Mouse (Mus musculus) intestine, embryonic 15.5 days (tissue): ENCODE data around the gene Cfap61. TPM values are rescaled to one million over a fixed set of nuclear protein-coding genes. Genes with fewer than 3 reads are reported as not detected.

Experiments used
- ATAC-seq: fragments of 200-750 bp; cut with Nextera tagmentation; 2 replicates; pipeline ENCODE4 v1.8.0; 2017; ENCODE audit warnings: moderate TSS enrichment, moderate library complexity
- H3K27ac ChIP-seq: fragments of 300-500 bp; sonication (generic); 2 replicates; pipeline ENCODE4 v1.5.1; 2015; ENCODE audit warnings: mild to moderate bottlenecking, inconsistent platforms
- H3K27me3 ChIP-seq: fragments of 300-500 bp; sonication (generic); replicated peaks from 2 replicates; pipeline ENCODE4 v1.6.1; 2015; ENCODE audit warnings: inconsistent platforms
- H3K36me3 ChIP-seq: fragments of 300-500 bp; sonication (generic); 2 replicates; pipeline ENCODE4 v1.6.1; 2015; ENCODE audit warnings: inconsistent platforms
- H3K4me1 ChIP-seq: fragments of 300-500 bp; sonication (generic); replicated peaks from 2 replicates; pipeline ENCODE4 v1.6.1; 2015; ENCODE audit warnings: inconsistent platforms
- H3K4me2 ChIP-seq: fragments of 300-500 bp; sonication (generic); replicated peaks from 2 replicates; pipeline ENCODE4 v1.6.1; 2015; ENCODE audit warnings: mild to moderate bottlenecking, inconsistent platforms
- H3K4me3 ChIP-seq: fragments of 300-500 bp; sonication (generic); replicated peaks from 2 replicates; pipeline ENCODE4 v1.5.1; 2015; ENCODE audit warnings: inconsistent platforms
- H3K9ac ChIP-seq: fragments of 300-500 bp; sonication (generic); 2 replicates; pipeline ENCODE4 v1.6.1; 2015; ENCODE audit warnings: inconsistent platforms
- H3K9me3 ChIP-seq: fragments of 300-500 bp; sonication (generic); 2 replicates; pipeline ENCODE4 v1.6.1; 2016; ENCODE audit warnings: inconsistent platforms
- WGBS: fragments of 180-500 bp; shearing (Covaris S2); methylation state at CpG from one replicate; pipeline ENCODE4 v1.1.7; 2015; 5-methylcytosine and 5-hydroxymethylcytosine counted together
- polyA plus RNA-seq: library from polyadenylated mRNA; unstranded; fragments of >200 nt; fragmentation: Nextera tagmentation; extraction: Ambion mirVana; gene quantifications from 2 replicates; pipeline ENCODE4 v1.2.1, GENCODE M21; 2015

The Cfap61 gene
- polyA plus RNA-seq, 1 experiment from 2014 or later: 1.5 TPM

DNA sequence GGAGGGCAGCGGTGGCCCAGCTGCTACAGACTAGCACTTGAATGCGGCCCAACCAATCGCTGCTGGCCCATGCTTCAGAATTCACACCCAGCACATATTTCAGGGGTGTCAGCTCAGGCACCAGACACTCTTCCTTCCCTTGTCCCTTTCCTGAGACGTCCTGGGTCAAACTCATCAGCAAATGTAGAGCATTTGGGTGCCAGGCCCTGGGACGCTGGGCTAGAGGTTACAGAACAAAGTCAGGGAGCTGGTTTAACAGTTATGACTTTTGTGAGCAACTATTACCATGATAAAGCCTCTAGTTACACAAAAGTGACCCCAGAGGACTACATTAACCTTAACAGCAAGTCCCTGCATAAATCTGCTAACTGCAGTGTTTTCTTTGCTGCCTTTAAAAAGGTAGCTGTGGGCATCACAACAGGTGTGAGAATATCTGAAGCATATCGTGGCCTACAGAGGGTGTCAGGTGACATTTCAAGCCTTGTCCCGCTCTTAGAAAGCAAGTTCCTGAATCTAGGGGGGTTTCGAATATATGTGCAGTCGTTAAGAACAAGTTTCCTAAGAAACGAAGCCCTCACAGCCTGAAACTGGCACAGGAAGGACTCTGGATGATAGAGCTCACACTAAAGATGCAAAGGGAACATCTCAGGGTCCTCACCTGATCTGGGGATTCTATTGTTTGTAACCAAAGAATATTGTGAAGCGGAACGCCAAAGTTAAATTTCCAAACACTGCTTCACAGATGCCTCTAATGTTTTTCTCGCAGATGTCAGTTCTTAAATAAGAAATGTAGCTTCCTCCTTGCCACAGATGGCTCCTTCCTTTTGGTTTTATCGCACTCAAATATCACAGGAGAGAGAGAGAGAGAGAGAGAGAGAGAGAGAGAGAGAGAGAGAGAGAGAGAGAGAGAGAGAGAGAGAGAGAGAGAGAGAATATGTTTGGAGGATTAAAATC, 281.8 kb downstream of the Cfap61 start:
- H3K9me3 ChIP-seq: no peaks in the 10 kb centered on the region
- no peak overlapping the region for H3K9ac ChIP-seq
- peaks cover 17% of the 10 kb centered on the region for H3K4me1 ChIP-seq
- WGBS: 20% methylated on average over 14 of the region's 14 CpGs
- no peaks in the 10 kb centered on the region for H3K36me3 ChIP-seq
- no peak overlapping the region for H3K4me2 ChIP-seq
- H3K27me3 ChIP-seq: peaks cover 59% of the 10 kb centered on the region
- H3K4me3 ChIP-seq: no peak overlapping the region
- no peak for ATAC-seq
- no peak overlapping the region for H3K27ac ChIP-seq

DNA sequence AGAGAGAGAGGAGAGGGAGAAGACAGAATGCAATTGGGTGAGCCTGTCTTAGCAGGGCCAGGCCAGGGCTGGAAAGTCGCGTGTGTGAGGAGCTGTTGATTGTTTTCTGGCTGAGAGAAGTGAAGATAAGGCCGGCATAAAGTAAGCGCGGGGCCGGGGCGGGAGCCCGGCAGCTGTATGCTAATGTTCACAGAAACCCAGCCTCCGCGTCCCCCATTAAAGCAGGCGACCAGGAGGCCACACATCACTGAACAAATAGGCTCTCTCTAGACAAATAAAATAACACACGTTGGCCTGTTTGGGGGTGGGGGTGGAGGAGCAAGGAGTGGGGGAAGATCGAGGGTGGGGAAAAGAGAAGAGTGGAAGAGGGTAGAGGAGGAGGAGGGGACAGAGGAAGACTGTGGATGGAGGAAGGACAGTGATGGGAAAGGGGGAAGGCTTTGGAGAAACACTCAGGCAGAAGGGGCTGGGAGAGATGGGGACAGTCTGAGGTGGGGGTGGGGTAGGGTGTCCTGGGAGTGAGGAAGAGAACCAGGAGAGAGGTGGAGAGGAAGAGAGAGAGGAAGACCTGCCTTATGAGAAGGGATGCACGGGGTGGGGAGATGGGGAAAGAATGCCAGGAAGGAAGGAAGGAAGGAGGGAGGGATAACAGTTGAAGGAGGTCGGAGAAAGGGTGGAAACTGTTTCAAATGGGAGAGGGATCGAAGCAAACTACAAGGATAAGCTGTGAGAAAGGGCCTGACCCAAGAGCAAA, 282.8 kb downstream of the Cfap61 start:
- peak overlapping the region; percentile 56 for H3K4me2 ChIP-seq
- H3K4me1 ChIP-seq: peaks cover 27% of the 10 kb centered on the region
- peaks cover 69% of the 10 kb centered on the region for H3K27me3 ChIP-seq
- H3K4me3 ChIP-seq: no peak overlapping the region
- no peak overlapping the region for H3K27ac ChIP-seq
- ATAC-seq: peak; percentile 18; the same call in 1 of the 2 replicates
- 2% methylated on average over 16 of the region's 16 CpGs for WGBS
- no peaks in the 10 kb centered on the region for H3K9me3 ChIP-seq
- H3K9ac ChIP-seq: no peak overlapping the region
- no peaks in the 10 kb centered on the region for H3K36me3 ChIP-seq

- Histone ChIP-seq H3K4me1 (peaks cover 35% of the 10 kb centered on the region), H3K9me3 (no peaks in the 10 kb centered on the region), H3K27me3 (peaks cover 74% of the 10 kb centered on the region), H3K9ac (no peak overlapping the region), H3K27ac (no peak overlapping the region), H3K4me2 (peak overlapping the region; percentile 56), H3K4me3 (peak overlapping the region; percentile 21), H3K36me3 (no peaks in the 10 kb centered on the region)
- under 1% methylated on average over 40 of the region's 40 CpGs for WGBS
- ATAC-seq: no peak
These were observed 283.6 kb downstream of the Cfap61 start for GRCm38 (mm10) chr2:146218161-146218691.

GRCm38 (mm10) chr2:146218881-146219535, 284.4 kb downstream of the Cfap61 start:
- no peak overlapping the region for H3K4me3 ChIP-seq
- no peaks in the 10 kb centered on the region for H3K9me3 ChIP-seq
- H3K36me3 ChIP-seq: no peaks in the 10 kb centered on the region
- peaks cover 39% of the 10 kb centered on the region for H3K4me1 ChIP-seq
- no peak overlapping the region for H3K4me2 ChIP-seq
- 3% methylated on average over 19 of the region's 19 CpGs for WGBS
- no peak overlapping the region for H3K9ac ChIP-seq
- peaks cover 82% of the 10 kb centered on the region for H3K27me3 ChIP-seq
- ATAC-seq: no peak
- no peak overlapping the region for H3K27ac ChIP-seq

DNA sequence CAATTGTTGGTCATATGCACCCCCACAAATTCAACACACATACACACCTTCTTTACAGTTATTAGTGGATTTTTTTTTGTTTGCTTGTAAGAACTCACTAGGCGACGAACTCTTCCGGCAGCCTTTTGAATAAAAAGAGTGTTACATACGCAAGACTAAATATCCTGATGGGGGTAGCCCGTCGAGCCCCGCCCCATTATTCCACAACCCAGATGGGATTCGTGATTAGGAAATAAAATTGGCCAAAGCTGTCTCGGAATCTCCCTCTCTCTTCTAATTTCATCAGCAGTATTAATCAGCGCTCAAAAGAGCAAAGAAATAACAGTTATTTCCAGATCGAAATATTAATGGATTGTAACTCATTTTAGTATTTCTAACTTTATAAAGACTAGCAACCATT, 285.2 kb downstream of the Cfap61 start:
- no peak overlapping the region for H3K9ac ChIP-seq
- 16% methylated on average over 11 of the region's 11 CpGs for WGBS

GRCm38 (mm10) chr2:146220591-146221075, 286.0 kb downstream of the Cfap61 start:
- 2% methylated on average over 20 of the region's 24 CpGs for WGBS
- no peak overlapping the region for H3K27ac ChIP-seq
- H3K4me3 ChIP-seq: peak overlapping the region; percentile 51
- no peaks in the 10 kb centered on the region for H3K9me3 ChIP-seq
- H3K4me1 ChIP-seq: peaks cover 39% of the 10 kb centered on the region
- ATAC-seq: no peak
- peaks cover 82% of the 10 kb centered on the region for H3K27me3 ChIP-seq
- peak overlapping the region; percentile 98 for H3K4me2 ChIP-seq
- H3K36me3 ChIP-seq: no peaks in the 10 kb centered on the region
- no peak overlapping the region for H3K9ac ChIP-seq

More for the DNA sequence above, 285.2 kb downstream of the Cfap61 start:
- H3K4me1 ChIP-seq: peaks cover 39% of the 10 kb centered on the region
- H3K36me3 ChIP-seq: no peaks in the 10 kb centered on the region
- H3K4me3 ChIP-seq: no peak overlapping the region
- H3K9me3 ChIP-seq: no peaks in the 10 kb centered on the region
- peaks cover 81% of the 10 kb centered on the region for H3K27me3 ChIP-seq
- no peak overlapping the region for H3K27ac ChIP-seq
- no peak for ATAC-seq
- no peak overlapping the region for H3K4me2 ChIP-seq

DNA sequence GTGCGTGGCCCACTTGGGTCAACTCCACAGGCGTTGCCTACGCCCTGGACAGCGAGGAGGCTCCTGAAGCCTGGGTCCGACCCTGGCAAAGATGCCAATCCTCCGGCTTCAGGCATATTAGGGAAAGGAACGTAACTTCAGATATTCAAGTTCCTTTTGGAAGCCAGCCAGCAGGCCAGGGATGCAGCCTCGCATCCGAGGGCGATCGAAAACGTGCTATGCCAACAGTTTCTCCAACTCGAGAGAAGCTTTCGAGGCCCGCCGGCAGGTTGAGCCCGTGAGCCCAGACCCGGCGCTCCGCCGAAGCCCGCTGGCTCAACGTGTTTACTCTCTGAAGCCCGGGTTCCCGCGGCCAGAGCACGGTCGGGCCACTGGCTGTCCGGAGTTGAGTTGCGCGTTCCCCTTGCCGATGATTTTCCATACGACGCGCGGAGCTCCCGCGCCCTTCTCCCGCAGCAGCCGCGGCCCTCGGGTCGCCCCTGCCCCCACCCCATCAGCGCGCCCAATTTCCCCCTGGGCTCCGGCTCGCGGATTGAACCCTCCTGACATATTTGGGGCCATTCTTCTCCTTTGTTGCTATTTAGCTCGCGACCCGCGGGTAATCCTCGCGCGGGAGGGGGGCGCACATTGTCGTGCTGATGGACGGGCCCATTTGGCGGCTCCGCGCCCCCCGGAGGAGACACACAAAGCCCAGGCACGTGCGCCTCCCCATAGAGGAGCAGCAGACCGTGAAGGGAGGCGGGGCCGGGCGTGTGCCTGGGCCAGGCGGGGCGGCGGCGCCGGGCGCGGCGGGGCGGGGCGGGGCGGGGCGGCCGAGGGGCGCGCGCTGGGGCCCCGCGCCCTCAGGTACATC, 286.7 kb downstream of the Cfap61 start, which contains the start of gene Insm1:
Insm1 (plus strand) TSS at position 846 of the 853 bp plus-strand sequence.
- Histone ChIP-seq H3K9ac (peak within 1 kb of the TSS; percentile 32; the same call in 1 of the 2 replicates), H3K27ac (0 out of 2 replicates have a peak within 1 kb of the TSS, but pooled peaks have one; percentile 6), H3K4me2 (peak within 1 kb of the TSS; percentile 98), H3K4me1 (peaks cover 39% of the 10 kb centered on the region), H3K27me3 (peaks cover 82% of the 10 kb centered on the region), H3K9me3 (no peaks in the 10 kb centered on the region), H3K36me3 (no peaks in the 10 kb centered on the region), H3K4me3 (peak within 1 kb of the TSS; percentile 51)
- peak; percentile 84 for ATAC-seq
- WGBS: under 1% methylated on average over 75 of the region's 86 CpGs

DNA sequence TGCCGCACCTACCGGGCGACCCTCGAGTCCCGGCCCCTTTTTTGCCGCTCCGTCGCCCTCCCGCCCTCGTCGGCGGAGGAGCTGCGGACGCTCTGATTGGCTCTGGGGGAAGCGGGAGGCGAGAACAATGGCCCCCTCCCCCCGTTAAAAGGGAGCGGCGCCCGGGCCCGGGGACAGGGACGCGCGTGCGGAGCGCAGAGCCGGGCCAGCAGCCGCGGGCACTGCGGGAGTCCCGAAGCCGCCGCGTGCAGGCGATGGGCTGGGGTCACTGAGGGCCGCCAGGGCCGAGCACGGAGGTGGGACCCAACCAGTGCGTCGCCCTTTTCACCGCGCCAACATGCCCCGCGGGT, 287.3 kb downstream of the Cfap61 start:
- no peaks in the 10 kb centered on the region for H3K36me3 ChIP-seq
- no peak overlapping the region for H3K27ac ChIP-seq
- H3K4me3 ChIP-seq: peak overlapping the region; percentile 51
- H3K4me1 ChIP-seq: peaks cover 39% of the 10 kb centered on the region
- H3K9ac ChIP-seq: peak overlapping the region; percentile 32; the same call in 1 of the 2 replicates
- under 1% methylated on average over 44 of the region's 44 CpGs for WGBS
- H3K9me3 ChIP-seq: no peaks in the 10 kb centered on the region
- ATAC-seq: peak; percentile 71
- peak overlapping the region; percentile 98 for H3K4me2 ChIP-seq
- H3K27me3 ChIP-seq: peaks cover 84% of the 10 kb centered on the region

- peak overlapping the region; percentile 98 for H3K4me2 ChIP-seq
- H3K27me3 ChIP-seq: peaks cover 86% of the 10 kb centered on the region
- H3K36me3 ChIP-seq: no peaks in the 10 kb centered on the region
- H3K9me3 ChIP-seq: no peaks in the 10 kb centered on the region
- H3K4me1 ChIP-seq: peaks cover 39% of the 10 kb centered on the region
- peak overlapping the region; percentile 51 for H3K4me3 ChIP-seq
- peak overlapping the region; percentile 32; the same call in 1 of the 2 replicates for H3K9ac ChIP-seq
- 0 out of 2 replicates have a peak overlapping the region, but pooled peaks have one; percentile 6 for H3K27ac ChIP-seq
- under 1% methylated on average over 114 of the region's 133 CpGs for WGBS
- peak; percentile 18; the same call in 1 of the 2 replicates for ATAC-seq
These were observed 287.9 kb downstream of the Cfap61 start for GRCm38 (mm10) chr2:146222279-146223175.

GRCm38 (mm10) chr2:146223176-146223905, 288.8 kb downstream of the Cfap61 start:
- Histone ChIP-seq H3K9me3 (no peaks in the 10 kb centered on the region), H3K9ac (0 out of 2 replicates have a peak overlapping the region, but pooled peaks have one; percentile 32), H3K27me3 (peaks cover 82% of the 10 kb centered on the region), H3K4me1 (peaks cover 35% of the 10 kb centered on the region), H3K36me3 (no peaks in the 10 kb centered on the region), H3K4me2 (peak overlapping the region; percentile 98), H3K27ac (no peak overlapping the region), H3K4me3 (peak overlapping the region; percentile 51)
- WGBS: 1% methylated on average over 72 of the region's 75 CpGs
- ATAC-seq: no peak
